Mouse (Mus musculus) kidney, postnatal 4 days (tissue): ENCODE results near the gene Ccdc134.

ENCODE experiments used
- DNase-seq, 2 experiments: peaks; one replicate each; pipeline ENCODE4 v3.0.0; 2021; ENCODE audit warnings: mixed read lengths in 2 of 2

The Ccdc134 gene

GRCm38 (mm10) chr15:82150042-82150441 is 22.3 kb downstream of the Ccdc134 start:
- DNase-seq, result no peak

GRCm38 (mm10) chr15:82151176-82151575 is 23.5 kb downstream of the Ccdc134 start:
- no peak for DNase-seq

GRCm38 (mm10) chr15:82152022-82152421 is 24.3 kb downstream of the Ccdc134 start:
- no peak for DNase-seq

GRCm38 (mm10) chr15:82152435-82152834 is 24.7 kb downstream of the Ccdc134 start:
- no peak for DNase-seq

- no peak for DNase-seq
Measured at GRCm38 (mm10) chr15:82156298-82156697, 28.6 kb downstream of the Ccdc134 start.

GRCm38 (mm10) chr15:82156902-82157301 is 29.2 kb downstream of the Ccdc134 start:
- no peak for DNase-seq

GRCm38 (mm10) chr15:82158243-82159035 is 30.7 kb downstream of the Ccdc134 start:
- DNase-seq, result peak; percentile 25 to 50

GRCm38 (mm10) chr15:82159471-82159870 is 31.7 kb downstream of the Ccdc134 start:
- no peak for DNase-seq

GRCm38 (mm10) chr15:82160731-82161640 is 33.3 kb downstream of the Ccdc134 start:
- DNase-seq, result no peak

- DNase-seq, result no peak
Measured at GRCm38 (mm10) chr15:82161965-82162600, 34.4 kb downstream of the Ccdc134 start.

- DNase-seq, result no peak
Measured at GRCm38 (mm10) chr15:82163356-82164060, 35.8 kb downstream of the Ccdc134 start.

- no peak for DNase-seq
Measured at GRCm38 (mm10) chr15:82164061-82164399, 36.3 kb downstream of the Ccdc134 start.

GRCm38 (mm10) chr15:82164496-82164895 is 36.8 kb downstream of the Ccdc134 start:
- DNase-seq, result no peak

GRCm38 (mm10) chr15:82165332-82166239 is 37.9 kb downstream of the Ccdc134 start:
- peak; percentile 91 for DNase-seq

GRCm38 (mm10) chr15:82166240-82167100 is 38.7 kb downstream of the Ccdc134 start:
- DNase-seq, result peak; percentile 33 to 58

- DNase-seq, result peak; percentile 45 to 70
Measured at GRCm38 (mm10) chr15:82167201-82168168, 39.8 kb downstream of the Ccdc134 start.

- no peak for DNase-seq
Measured at GRCm38 (mm10) chr15:82169671-82170070, 41.9 kb downstream of the Ccdc134 start.

- DNase-seq, result no peak
Measured at GRCm38 (mm10) chr15:82170437-82171377, 43.0 kb downstream of the Ccdc134 start.
